Mouse (Mus musculus) bone marrow, adult 2 months (tissue): ENCODE results near the gene Fos. TPM values are rescaled to one million over a fixed set of nuclear protein-coding genes. Genes with fewer than 3 reads are reported as not detected.

ENCODE experiments used
- H3K27ac ChIP-seq: fragments of 200-500 bp; 2 replicates; pipeline ENCODE4 v1.5.1; 2012; ENCODE audit warnings: low read depth, mild to moderate bottlenecking, control low read depth, inconsistent platforms, low read length; ENCODE audit not compliant: control insufficient read depth, poor library complexity, insufficient read depth
- H3K4me1 ChIP-seq: fragments of 200-500 bp; 2 replicates; pipeline ENCODE4 v1.6.1; 2011; ENCODE audit warnings: low read length; ENCODE audit not compliant: control insufficient read depth, insufficient read depth
- H3K4me3 ChIP-seq: fragments of 200-500 bp; replicated peaks from 2 replicates; pipeline ENCODE3; 2011; ENCODE audit warnings: mild to moderate bottlenecking, low read depth, low read length, control low read depth; ENCODE audit not compliant: control insufficient read depth
- CTCF ChIP-seq: fragments of 200-500 bp; IDR thresholded peaks from 2 replicates; pipeline ENCODE4 v1.5.1; 2011; ENCODE audit warnings: low read length, control low read depth; ENCODE audit not compliant: control insufficient read depth, insufficient read depth
- POLR2A ChIP-seq: fragments of 200-500 bp; IDR thresholded peaks from 2 replicates; pipeline ENCODE4 v1.6.1; 2011; ENCODE audit warnings: low read depth, mild to moderate bottlenecking, control low read depth, low read length, borderline replicate concordance; ENCODE audit not compliant: control insufficient read depth
- WGBS: fragments of 180-500 bp; shearing (Covaris S2); methylation state at CpG from one replicate; pipeline ENCODE4 v1.1.7; 2018; 5-methylcytosine and 5-hydroxymethylcytosine counted together
- polyA plus RNA-seq: library from polyadenylated mRNA; stranded (reverse); fragments of >200 nt; gene quantifications from 2 replicates; pipeline ENCODE4 v1.2.4, GENCODE M21; 2011; ENCODE audit warnings: low replicate concordance; ENCODE audit not compliant: missing spikeins, insufficient read depth, insufficient read length

Fos gene
- polyA plus RNA-seq, 1 experiment, result 8.6 TPM

- no peak overlapping the region for H3K27ac ChIP-seq
- WGBS, result 38% methylated on average over 4 of the region's 4 CpGs
- H3K4me1 ChIP-seq, result peaks cover 1% of the 10 kb centered on the region; the same call in 1 of the 2 replicates
- no peak for TF ChIP-seq CTCF
- TF ChIP-seq POLR2A, result no peak
- no peak overlapping the region for H3K4me3 ChIP-seq
These were observed 17.4 kb upstream of the Fos start for GRCm38 (mm10) chr12:85456276-85456675.

GRCm38 (mm10) chr12:85456966-85457505 lies 16.7 kb upstream of the Fos start:
- peaks cover 1% of the 10 kb centered on the region; the same call in 1 of the 2 replicates for H3K4me1 ChIP-seq
- H3K4me3 ChIP-seq, result no peak overlapping the region
- H3K27ac ChIP-seq, result no peak overlapping the region
- TF ChIP-seq POLR2A (no peak), CTCF (no peak)
- 40% methylated on average over 13 of the region's 13 CpGs for WGBS

GRCm38 (mm10) chr12:85459820-85460219 lies 13.9 kb upstream of the Fos start:
- H3K27ac ChIP-seq, result no peak overlapping the region
- no peak overlapping the region for H3K4me3 ChIP-seq
- TF ChIP-seq POLR2A, result no peak
- no peak for TF ChIP-seq CTCF
- WGBS, result 72% methylated on average over 4 of the region's 4 CpGs
- H3K4me1 ChIP-seq, result peaks cover 1% of the 10 kb centered on the region; the same call in 1 of the 2 replicates

GRCm38 (mm10) chr12:85461913-85462663 lies 11.6 kb upstream of the Fos start:
- TF ChIP-seq POLR2A (no peak), CTCF (no peak)
- no peak overlapping the region for H3K4me3 ChIP-seq
- H3K27ac ChIP-seq, result no peak overlapping the region
- peaks cover 1% of the 10 kb centered on the region; the same call in 1 of the 2 replicates for H3K4me1 ChIP-seq
- WGBS, result 82% methylated on average over 21 of the region's 21 CpGs

GRCm38 (mm10) chr12:85462802-85463201 lies 10.9 kb upstream of the Fos start:
- H3K4me1 ChIP-seq, result peaks cover 3% of the 10 kb centered on the region
- no peak overlapping the region for H3K4me3 ChIP-seq
- H3K27ac ChIP-seq, result no peak overlapping the region
- 44% methylated on average over 7 of the region's 7 CpGs for WGBS
- TF ChIP-seq POLR2A (no peak), CTCF (no peak)

- no peak for TF ChIP-seq CTCF
- TF ChIP-seq POLR2A, result no peak
- WGBS, result 49% methylated on average over 5 of the region's 5 CpGs
- no peak overlapping the region for H3K4me3 ChIP-seq
- no peak overlapping the region for H3K27ac ChIP-seq
- H3K4me1 ChIP-seq, result peaks cover 6% of the 10 kb centered on the region
These were observed 9.3 kb upstream of the Fos start for GRCm38 (mm10) chr12:85464431-85464830.

- 19% methylated on average over 3 of the region's 3 CpGs for WGBS
- Histone ChIP-seq H3K27ac (no peak overlapping the region), H3K4me3 (no peak overlapping the region), H3K4me1 (peaks cover 6% of the 10 kb centered on the region)
- TF ChIP-seq CTCF, result no peak
- no peak for TF ChIP-seq POLR2A
These were observed 8.8 kb upstream of the Fos start for GRCm38 (mm10) chr12:85464902-85465301.

GRCm38 (mm10) chr12:85467854-85468253 lies 5.8 kb upstream of the Fos start:
- Histone ChIP-seq H3K4me3 (no peak overlapping the region), H3K4me1 (peaks cover 6% of the 10 kb centered on the region), H3K27ac (peak overlapping the region; percentile 84; the same call in 1 of the 2 replicates)
- TF ChIP-seq POLR2A (no peak), CTCF (no peak)
- 74% methylated on average over 14 of the region's 14 CpGs for WGBS
